Mouse (Mus musculus): ENCODE results near the gene Ppil3. TPM values are rescaled to one million over a fixed set of nuclear protein-coding genes. Genes with fewer than 3 reads are reported as not detected.

The Ppil3 gene
- polyA plus RNA-seq, 1 experiment from 2014 or later = 56.7 TPM

GRCm38 (mm10) chr1:58445861-58446260 is 575 bp upstream of the Ppil3 start:
- Histone ChIP-seq H3K4me1 (replicated peaks) (peaks cover 23% of the 10 kb centered on the region), H3K27me3 (no peaks in the 10 kb centered on the region), H3K9me3 (no peaks in the 10 kb centered on the region), H3K4me2 (peak overlapping the region; percentile 73), H3K4me3 (replicated peaks) (peak overlapping the region; percentile 65), H3K27ac (peak overlapping the region; percentile 90), H3K36me3 (peaks cover 46% of the 10 kb centered on the region), H3K9ac (replicated peaks) (peak overlapping the region; percentile 82)
- ATAC-seq (ENCODE audit: insufficient number of reproducible peaks, insufficient read depth, low FRiP score, low TSS enrichment, low read depth) = no peak
- 16% methylated on average over 11 of the region's 11 CpGs for WGBS

- no peaks in the 10 kb centered on the region for H3K27me3 ChIP-seq
- ATAC-seq (ENCODE audit: insufficient number of reproducible peaks, insufficient read depth, low FRiP score, low TSS enrichment, low read depth) = no peak
- peak overlapping the region; percentile 82 for H3K9ac ChIP-seq (replicated peaks)
- H3K4me1 ChIP-seq (replicated peaks) = peaks cover 23% of the 10 kb centered on the region
- H3K27ac ChIP-seq = peak overlapping the region; percentile 90
- H3K4me2 ChIP-seq = peak overlapping the region; percentile 73
- H3K9me3 ChIP-seq = no peaks in the 10 kb centered on the region
- H3K4me3 ChIP-seq (replicated peaks) = peak overlapping the region; percentile 65
- WGBS = 11% methylated on average over 10 of the region's 10 CpGs
- peaks cover 48% of the 10 kb centered on the region for H3K36me3 ChIP-seq
Measured at GRCm38 (mm10) chr1:58444691-58445090, 595 bp downstream of the Ppil3 start.

GRCm38 (mm10) chr1:58424551-58424950 is 20.7 kb downstream of the Ppil3 start:
- H3K27me3 ChIP-seq = no peaks in the 10 kb centered on the region
- no peak overlapping the region for H3K4me2 ChIP-seq
- 90% methylated on average over 3 of the region's 3 CpGs for WGBS
- H3K4me1 ChIP-seq (replicated peaks) = peaks cover 17% of the 10 kb centered on the region
- no peaks in the 10 kb centered on the region for H3K9me3 ChIP-seq
- no peak overlapping the region for H3K27ac ChIP-seq
- ATAC-seq (ENCODE audit: insufficient number of reproducible peaks, insufficient read depth, low FRiP score, low TSS enrichment, low read depth) = no peak
- H3K36me3 ChIP-seq = peaks cover 21% of the 10 kb centered on the region
- H3K9ac ChIP-seq (replicated peaks) = no peak overlapping the region
- H3K4me3 ChIP-seq (replicated peaks) = no peak overlapping the region; the same call in 1 of the 2 replicates

GRCm38 (mm10) chr1:58423371-58424248 is 21.7 kb downstream of the Ppil3 start, which contains the start of gene Clk1:
TSS of gene Clk1 (minus strand) at chr1:58424066.
- Histone ChIP-seq H3K27ac (peak within 1 kb of the TSS; percentile 99), H3K9me3 (no peaks in the 10 kb centered on the region), H3K9ac (replicated peaks) (peak within 1 kb of the TSS; percentile 100), H3K4me1 (replicated peaks) (peaks cover 17% of the 10 kb centered on the region), H3K27me3 (no peaks in the 10 kb centered on the region), H3K36me3 (peaks cover 25% of the 10 kb centered on the region), H3K4me3 (replicated peaks) (peak within 1 kb of the TSS; percentile 100), H3K4me2 (peak within 1 kb of the TSS; percentile 74)
- under 1% methylated on average over 79 of the region's 79 CpGs for WGBS
- peak; percentile 87 for ATAC-seq (ENCODE audit: insufficient number of reproducible peaks, insufficient read depth, low FRiP score, low TSS enrichment, low read depth)

GRCm38 (mm10) chr1:58422879-58423278 is 22.4 kb downstream of the Ppil3 start:
- H3K27ac ChIP-seq = peak overlapping the region; percentile 99
- H3K9me3 ChIP-seq = no peaks in the 10 kb centered on the region
- peaks cover 33% of the 10 kb centered on the region for H3K36me3 ChIP-seq
- 12% methylated on average over 13 of the region's 13 CpGs for WGBS
- peak overlapping the region; percentile 100 for H3K4me3 ChIP-seq (replicated peaks)
- H3K27me3 ChIP-seq = no peaks in the 10 kb centered on the region
- H3K4me2 ChIP-seq = peak overlapping the region; percentile 74
- H3K9ac ChIP-seq (replicated peaks) = peak overlapping the region; percentile 100
- peaks cover 17% of the 10 kb centered on the region for H3K4me1 ChIP-seq (replicated peaks)
- ATAC-seq (ENCODE audit: insufficient number of reproducible peaks, insufficient read depth, low FRiP score, low TSS enrichment, low read depth) = 0 out of 2 replicates have a peak, but pooled peaks have one; percentile 65

GRCm38 (mm10) chr1:58420961-58421360 is 24.3 kb downstream of the Ppil3 start:
- H3K4me3 ChIP-seq (replicated peaks) = no peak overlapping the region
- H3K27me3 ChIP-seq = no peaks in the 10 kb centered on the region
- peaks cover 17% of the 10 kb centered on the region for H3K4me1 ChIP-seq (replicated peaks)
- no peak overlapping the region for H3K9ac ChIP-seq (replicated peaks)
- H3K9me3 ChIP-seq = no peaks in the 10 kb centered on the region
- no peak overlapping the region for H3K27ac ChIP-seq
- 0 out of 2 replicates have a peak overlapping the region, but pooled peaks have one; percentile 74 for H3K4me2 ChIP-seq
- 83% methylated on average over 7 of the region's 7 CpGs for WGBS
- ATAC-seq (ENCODE audit: insufficient number of reproducible peaks, insufficient read depth, low FRiP score, low TSS enrichment, low read depth) = no peak
- H3K36me3 ChIP-seq = peaks cover 50% of the 10 kb centered on the region

GRCm38 (mm10) chr1:58420032-58420431 is 25.3 kb downstream of the Ppil3 start:
- H3K27me3 ChIP-seq = no peaks in the 10 kb centered on the region
- no peak overlapping the region for H3K4me2 ChIP-seq
- peaks cover 58% of the 10 kb centered on the region for H3K36me3 ChIP-seq
- H3K4me3 ChIP-seq (replicated peaks) = no peak overlapping the region
- no peaks in the 10 kb centered on the region for H3K9me3 ChIP-seq
- WGBS = 93% methylated on average over 10 of the region's 10 CpGs
- H3K4me1 ChIP-seq (replicated peaks) = peaks cover 17% of the 10 kb centered on the region
- no peak overlapping the region for H3K9ac ChIP-seq (replicated peaks)
- no peak for ATAC-seq (ENCODE audit: insufficient number of reproducible peaks, insufficient read depth, low FRiP score, low TSS enrichment, low read depth)
- H3K27ac ChIP-seq = no peak overlapping the region

- Histone ChIP-seq H3K4me1 (replicated peaks) (peaks cover 2% of the 10 kb centered on the region), H3K9ac (replicated peaks) (no peak overlapping the region), H3K36me3 (peaks cover 88% of the 10 kb centered on the region), H3K4me2 (no peak overlapping the region), H3K9me3 (no peaks in the 10 kb centered on the region), H3K4me3 (replicated peaks) (no peak overlapping the region), H3K27ac (no peak overlapping the region), H3K27me3 (no peaks in the 10 kb centered on the region)
- WGBS = 93% methylated on average over 2 of the region's 2 CpGs
- ATAC-seq (ENCODE audit: insufficient number of reproducible peaks, insufficient read depth, low FRiP score, low TSS enrichment, low read depth) = no peak
Measured at GRCm38 (mm10) chr1:58416048-58416447, 29.2 kb downstream of the Ppil3 start.

- Histone ChIP-seq H3K4me1 (replicated peaks) (no peaks in the 10 kb centered on the region), H3K4me2 (no peak overlapping the region), H3K27ac (no peak overlapping the region), H3K27me3 (no peaks in the 10 kb centered on the region), H3K9me3 (no peaks in the 10 kb centered on the region), H3K9ac (replicated peaks) (no peak overlapping the region), H3K4me3 (replicated peaks) (no peak overlapping the region), H3K36me3 (peaks cover 91% of the 10 kb centered on the region)
- ATAC-seq (ENCODE audit: insufficient number of reproducible peaks, insufficient read depth, low FRiP score, low TSS enrichment, low read depth) = no peak
- 42% methylated on average over 1 of the region's 1 CpGs for WGBS
Measured at GRCm38 (mm10) chr1:58415442-58415841, 29.8 kb downstream of the Ppil3 start.

- Histone ChIP-seq H3K4me3 (replicated peaks) (no peak overlapping the region), H3K9me3 (no peaks in the 10 kb centered on the region), H3K9ac (replicated peaks) (no peak overlapping the region), H3K4me1 (replicated peaks) (no peaks in the 10 kb centered on the region), H3K27me3 (no peaks in the 10 kb centered on the region), H3K36me3 (peaks cover 83% of the 10 kb centered on the region), H3K27ac (no peak overlapping the region), H3K4me2 (no peak overlapping the region)
- no peak for ATAC-seq (ENCODE audit: insufficient number of reproducible peaks, insufficient read depth, low FRiP score, low TSS enrichment, low read depth)
- 90% methylated on average over 7 of the region's 7 CpGs for WGBS
Measured at GRCm38 (mm10) chr1:58410776-58411175, 34.5 kb downstream of the Ppil3 start.

- H3K36me3 ChIP-seq = peaks cover 85% of the 10 kb centered on the region
- no peak overlapping the region for H3K4me2 ChIP-seq
- H3K4me1 ChIP-seq (replicated peaks) = no peaks in the 10 kb centered on the region
- no peak overlapping the region for H3K9ac ChIP-seq (replicated peaks)
- H3K4me3 ChIP-seq (replicated peaks) = no peak overlapping the region
- H3K9me3 ChIP-seq = no peaks in the 10 kb centered on the region
- no peaks in the 10 kb centered on the region for H3K27me3 ChIP-seq
- 84% methylated on average over 3 of the region's 3 CpGs for WGBS
- 0 out of 2 replicates have a peak, but pooled peaks have one; percentile 16 for ATAC-seq (ENCODE audit: insufficient number of reproducible peaks, insufficient read depth, low FRiP score, low TSS enrichment, low read depth)
- H3K27ac ChIP-seq = no peak overlapping the region
Measured at GRCm38 (mm10) chr1:58410198-58410588, 35.1 kb downstream of the Ppil3 start.

Measured in limb, embryonic 12.5 days (tissue).